Mouse (Mus musculus) heart, embryonic 11.5 days (tissue): ENCODE measurements around the gene Gm20388. TPM values are rescaled to one million over a fixed set of nuclear protein-coding genes. Genes with fewer than 3 reads are reported as not detected.

Experiments used
- ATAC-seq: fragments of 200-750 bp; cut with Nextera tagmentation; replicated peaks from 2 replicates; pipeline ENCODE4 v1.8.0; 2017; ENCODE audit warnings: moderate library complexity; ENCODE audit not compliant: insufficient number of reproducible peaks, low FRiP score, low TSS enrichment
- H3K27ac ChIP-seq: fragments of 300-500 bp; sonication (generic); 2 replicates; pipeline ENCODE4 v1.5.1; 2014; ENCODE audit warnings: mild to moderate bottlenecking, low read depth, low read length
- H3K27me3 ChIP-seq: fragments of 300-500 bp; sonication (generic); 2 replicates; pipeline ENCODE4 v1.6.1; 2014; ENCODE audit warnings: mild to moderate bottlenecking, low read length, mixed read lengths; ENCODE audit not compliant: control insufficient read depth, insufficient read depth
- H3K36me3 ChIP-seq: fragments of 300-500 bp; sonication (generic); 2 replicates; pipeline ENCODE4 v1.6.1; 2014; ENCODE audit warnings: mild to moderate bottlenecking, low read length, moderate library complexity, mixed read lengths; ENCODE audit not compliant: control insufficient read depth, insufficient read depth
- H3K4me1 ChIP-seq: fragments of 300-500 bp; sonication (generic); 2 replicates; pipeline ENCODE4 v1.6.1; 2014; ENCODE audit warnings: low read length; ENCODE audit not compliant: control insufficient read depth, insufficient read depth
- H3K4me2 ChIP-seq: fragments of 300-500 bp; sonication (generic); 2 replicates; pipeline ENCODE4 v1.6.1; 2014; ENCODE audit warnings: mild to moderate bottlenecking, moderate library complexity
- H3K4me3 ChIP-seq: fragments of 300-500 bp; sonication (generic); 2 replicates; pipeline ENCODE4 v1.5.1; 2014; ENCODE audit warnings: low read depth, low read length
- H3K9ac ChIP-seq: fragments of 300-500 bp; sonication (generic); 2 replicates; pipeline ENCODE4 v1.6.1; 2014; ENCODE audit warnings: mild to moderate bottlenecking, low read depth, low read length, moderate library complexity
- H3K9me3 ChIP-seq: fragments of 300-500 bp; sonication (generic); replicated peaks from 2 replicates; pipeline ENCODE4 v1.6.1; 2016; ENCODE audit warnings: low read length; ENCODE audit not compliant: control insufficient read depth
- WGBS: fragments of 180-500 bp; shearing (Covaris S2); extraction: QIAGEN DNeasy Blood & Tissue Kit; methylation state at CpG from one replicate; pipeline ENCODE4 v1.1.7; 2014; ENCODE audit not compliant: insufficient replicate concordance; 5-methylcytosine and 5-hydroxymethylcytosine counted together
- polyA plus RNA-seq: library from polyadenylated mRNA; unstranded; fragments of >200 nt; fragmentation: Nextera tagmentation; extraction: Ambion mirVana; gene quantifications from 2 replicates; pipeline ENCODE4 v1.2.1, GENCODE M21; 2014

Gene Gm20388
- polyA plus RNA-seq, 1 experiment from 2014 or later: 6.4 TPM

GRCm38 (mm10) chr8:123298301-123298700 lies 3387.7 kb downstream of the Gm20388 start:
- no peak for ATAC-seq
- no peak overlapping the region for H3K9ac ChIP-seq
- no peak overlapping the region for H3K4me3 ChIP-seq
- H3K27ac ChIP-seq: no peak overlapping the region
- H3K36me3 ChIP-seq: peaks cover 5% of the 10 kb centered on the region; the same call in 1 of the 2 replicates
- no peaks in the 10 kb centered on the region for H3K27me3 ChIP-seq
- no peaks in the 10 kb centered on the region for H3K9me3 ChIP-seq
- 90% methylated on average over 11 of the region's 11 CpGs for WGBS
- no peak overlapping the region for H3K4me2 ChIP-seq
- no peaks in the 10 kb centered on the region for H3K4me1 ChIP-seq

- H3K9ac ChIP-seq: no peak overlapping the region
- no peak for ATAC-seq
- H3K9me3 ChIP-seq: no peaks in the 10 kb centered on the region
- H3K4me1 ChIP-seq: no peaks in the 10 kb centered on the region
- H3K27ac ChIP-seq: no peak overlapping the region
- no peak overlapping the region for H3K4me2 ChIP-seq
- 61% methylated on average over 4 of the region's 4 CpGs for WGBS
- H3K27me3 ChIP-seq: no peaks in the 10 kb centered on the region
- peaks cover 11% of the 10 kb centered on the region; the same call in 1 of the 2 replicates for H3K36me3 ChIP-seq
- H3K4me3 ChIP-seq: no peak overlapping the region
Measured at GRCm38 (mm10) chr8:123308738-123309137, 3398.1 kb downstream of the Gm20388 start.

GRCm38 (mm10) chr8:123317781-123318466 lies 3407.3 kb downstream of the Gm20388 start:
- Histone ChIP-seq H3K9ac (peak overlapping the region; percentile 77), H3K4me1 (peaks cover 10% of the 10 kb centered on the region), H3K27ac (peak overlapping the region; percentile 50; the same call in 1 of the 2 replicates), H3K27me3 (no peaks in the 10 kb centered on the region), H3K9me3 (no peaks in the 10 kb centered on the region), H3K4me3 (peak overlapping the region; percentile 68), H3K36me3 (no peaks in the 10 kb centered on the region), H3K4me2 (peak overlapping the region; percentile 84)
- 6% methylated on average over 21 of the region's 21 CpGs for WGBS
- ATAC-seq: peak; percentile 83

- Histone ChIP-seq H3K4me1 (peaks cover 10% of the 10 kb centered on the region), H3K4me2 (peak within 1 kb of the TSS; percentile 84), H3K27me3 (no peaks in the 10 kb centered on the region), H3K4me3 (peak within 1 kb of the TSS; percentile 68), H3K36me3 (no peaks in the 10 kb centered on the region), H3K27ac (peak within 1 kb of the TSS; percentile 50; the same call in 1 of the 2 replicates), H3K9me3 (no peaks in the 10 kb centered on the region), H3K9ac (peak within 1 kb of the TSS; percentile 77)
- under 1% methylated on average over 24 of the region's 24 CpGs for WGBS
- ATAC-seq: peak; percentile 99
Measured at GRCm38 (mm10) chr8:123318467-123318911, 3407.8 kb downstream of the Gm20388 start, which contains the start of gene Fanca. TSS of gene Fanca (minus strand) at chr8:123318576.

GRCm38 (mm10) chr8:123319522-123320164 lies 3409.0 kb downstream of the Gm20388 start:
- no peaks in the 10 kb centered on the region for H3K9me3 ChIP-seq
- 25% methylated on average over 7 of the region's 7 CpGs for WGBS
- H3K9ac ChIP-seq: no peak overlapping the region
- H3K4me3 ChIP-seq: no peak overlapping the region
- no peaks in the 10 kb centered on the region for H3K36me3 ChIP-seq
- H3K4me1 ChIP-seq: peaks cover 10% of the 10 kb centered on the region
- H3K27ac ChIP-seq: no peak overlapping the region
- H3K4me2 ChIP-seq: peak overlapping the region; percentile 84; the same call in 1 of the 2 replicates
- ATAC-seq: no peak
- no peaks in the 10 kb centered on the region for H3K27me3 ChIP-seq

- Histone ChIP-seq H3K9me3 (no peaks in the 10 kb centered on the region), H3K27me3 (peaks cover 6% of the 10 kb centered on the region), H3K4me3 (no peak overlapping the region), H3K4me2 (no peak overlapping the region), H3K36me3 (no peaks in the 10 kb centered on the region), H3K9ac (no peak overlapping the region), H3K4me1 (peaks cover 11% of the 10 kb centered on the region), H3K27ac (no peak overlapping the region)
- ATAC-seq: no peak
- WGBS: 86% methylated on average over 2 of the region's 2 CpGs
Measured at GRCm38 (mm10) chr8:123328552-123328951, 3417.9 kb downstream of the Gm20388 start.

- H3K27me3 ChIP-seq: peaks cover 12% of the 10 kb centered on the region
- H3K4me1 ChIP-seq: peaks cover 19% of the 10 kb centered on the region
- no peak for ATAC-seq
- no peak overlapping the region for H3K4me2 ChIP-seq
- WGBS: 40% methylated on average over 4 of the region's 4 CpGs
- H3K36me3 ChIP-seq: no peaks in the 10 kb centered on the region
- H3K27ac ChIP-seq: no peak overlapping the region
- no peak overlapping the region for H3K9ac ChIP-seq
- H3K9me3 ChIP-seq: no peaks in the 10 kb centered on the region
- no peak overlapping the region for H3K4me3 ChIP-seq
Measured at GRCm38 (mm10) chr8:123329350-123329749, 3418.7 kb downstream of the Gm20388 start.

- H3K27ac ChIP-seq: no peak overlapping the region
- no peak overlapping the region for H3K4me3 ChIP-seq
- H3K36me3 ChIP-seq: no peaks in the 10 kb centered on the region
- peaks cover 12% of the 10 kb centered on the region for H3K27me3 ChIP-seq
- H3K4me2 ChIP-seq: no peak overlapping the region
- H3K9ac ChIP-seq: no peak overlapping the region
- no peaks in the 10 kb centered on the region for H3K9me3 ChIP-seq
- no peak for ATAC-seq
- 72% methylated on average over 5 of the region's 5 CpGs for WGBS
- H3K4me1 ChIP-seq: peaks cover 19% of the 10 kb centered on the region
Measured at GRCm38 (mm10) chr8:123329961-123330360, 3419.3 kb downstream of the Gm20388 start.
